Mouse (Mus musculus) lung, adult 2 months (tissue): ENCODE results near the gene Itga6. TPM values are rescaled to one million over a fixed set of nuclear protein-coding genes. Genes with fewer than 3 reads are reported as not detected.

Experiments
- DNase-seq: peaks from one replicate; pipeline ENCODE4 v3.0.0; 2022
- H3K4me1 ChIP-seq: fragments of 200-500 bp; 2 replicates; pipeline ENCODE4 v1.6.1; 2011; ENCODE audit warnings: low read length; ENCODE audit not compliant: control insufficient read depth, insufficient read depth
- H3K4me3 ChIP-seq: fragments of 200-500 bp; replicated peaks from 2 replicates; pipeline ENCODE3; 2011; ENCODE audit warnings: low read depth, mild to moderate bottlenecking, control low read depth, low read length; ENCODE audit errors: extremely low read depth
- CTCF ChIP-seq: fragments of 200-500 bp; IDR thresholded peaks from 2 replicates; pipeline ENCODE4 v1.5.1; 2011; ENCODE audit warnings: mild to moderate bottlenecking, low read length, control low read depth; ENCODE audit not compliant: insufficient read depth
- POLR2A ChIP-seq: fragments of 200-500 bp; IDR thresholded peaks from 2 replicates; pipeline ENCODE4 v1.6.1; 2011; ENCODE audit warnings: low read depth, mild to moderate bottlenecking, control low read depth, low read length, borderline replicate concordance; ENCODE audit errors: extremely low read depth
- WGBS: fragments of 180-500 bp; shearing (Covaris S2); methylation state at CpG from one replicate; pipeline ENCODE4 v1.1.7; 2018; 5-methylcytosine and 5-hydroxymethylcytosine counted together
- polyA plus RNA-seq: library from polyadenylated mRNA; depleted of rRNA; stranded (reverse); fragments of >200 nt; gene quantifications from 2 replicates; pipeline ENCODE4 v1.2.3, GENCODE M21; 2012

Itga6 gene
- polyA plus RNA-seq, 1 experiment: 45.2 TPM

DNA sequence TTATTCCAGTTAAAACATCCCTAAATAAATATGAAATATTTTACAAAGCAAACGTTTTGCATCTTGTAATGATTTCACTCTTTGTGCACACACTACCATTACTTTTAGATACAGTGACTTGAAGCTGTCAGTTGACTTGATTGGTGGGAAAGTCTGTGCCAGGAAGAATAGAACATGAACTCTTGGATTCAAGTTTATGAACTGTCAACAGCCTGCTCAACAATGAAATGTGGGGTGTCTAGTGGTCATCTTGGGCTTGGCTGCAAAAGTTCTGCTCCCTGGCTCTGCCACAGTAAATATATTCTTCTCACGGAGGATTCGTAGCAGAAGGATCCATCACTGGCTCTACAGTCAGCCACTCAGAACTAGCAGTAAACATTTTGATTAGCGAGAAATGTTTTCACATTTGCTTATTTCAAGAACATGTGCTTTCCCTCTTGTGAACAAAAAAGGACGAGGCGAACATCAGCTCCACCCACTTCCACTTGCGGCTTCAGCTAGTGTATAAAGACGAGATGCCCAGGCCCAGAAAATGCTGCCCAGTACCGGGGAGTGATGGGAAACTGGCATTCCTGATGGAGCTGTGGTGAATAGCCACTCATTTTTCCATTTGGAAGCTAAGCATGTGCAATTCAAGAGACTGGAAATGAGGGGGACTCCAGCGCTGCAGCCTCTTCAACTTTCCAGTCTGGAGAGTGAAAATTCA is 29.0 kb downstream of the Itga6 start:
- H3K4me3 ChIP-seq: no peak overlapping the region
- peaks cover 3% of the 10 kb centered on the region; the same call in 1 of the 2 replicates for H3K4me1 ChIP-seq
- no peak for DNase-seq
- TF ChIP-seq CTCF (no peak), POLR2A (no peak)
- WGBS: 48% methylated on average over 10 of the region's 10 CpGs

GRCm38 (mm10) chr2:71775201-71775611 is 29.8 kb downstream of the Itga6 start:
- no peak for DNase-seq
- no peak for TF ChIP-seq CTCF
- no peak for TF ChIP-seq POLR2A
- no peak overlapping the region for H3K4me3 ChIP-seq
- peaks cover 3% of the 10 kb centered on the region; the same call in 1 of the 2 replicates for H3K4me1 ChIP-seq
- 75% methylated on average over 9 of the region's 9 CpGs for WGBS

DNA sequence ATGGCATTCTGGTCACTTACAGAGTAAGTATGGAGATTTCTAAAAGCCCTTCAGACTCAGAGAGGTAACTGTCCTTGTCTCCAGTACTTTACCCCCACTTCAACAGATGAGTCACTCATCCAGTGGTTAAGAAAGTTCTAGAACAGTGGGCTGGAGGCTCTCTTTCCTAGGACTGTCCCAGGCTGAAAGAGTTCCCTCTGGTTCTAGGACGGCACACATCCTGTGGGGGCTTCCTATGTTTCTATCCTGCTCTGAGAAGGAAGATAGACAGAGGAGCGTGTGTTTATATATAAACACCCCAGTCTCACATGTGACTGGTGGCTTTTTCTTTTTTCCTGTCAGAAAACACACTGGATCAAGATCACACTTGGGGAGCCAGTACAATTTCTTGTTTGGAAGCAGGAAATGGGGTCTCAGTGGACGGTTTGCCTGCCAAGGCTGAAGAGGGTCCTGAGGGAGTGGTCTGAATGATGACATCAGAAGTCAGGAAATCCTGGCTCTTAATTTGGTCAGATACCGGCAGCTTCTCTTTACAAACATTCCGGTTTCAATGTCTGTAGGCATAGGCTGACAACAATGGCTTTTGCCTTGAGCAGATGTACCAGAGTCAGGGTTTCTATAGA is 34.0 kb downstream of the Itga6 start:
- TF ChIP-seq CTCF: no peak
- no peak for TF ChIP-seq POLR2A
- 37% methylated on average over 5 of the region's 5 CpGs for WGBS
- Histone ChIP-seq H3K4me3 (no peak overlapping the region), H3K4me1 (no peaks in the 10 kb centered on the region)
- no peak for DNase-seq

DNA sequence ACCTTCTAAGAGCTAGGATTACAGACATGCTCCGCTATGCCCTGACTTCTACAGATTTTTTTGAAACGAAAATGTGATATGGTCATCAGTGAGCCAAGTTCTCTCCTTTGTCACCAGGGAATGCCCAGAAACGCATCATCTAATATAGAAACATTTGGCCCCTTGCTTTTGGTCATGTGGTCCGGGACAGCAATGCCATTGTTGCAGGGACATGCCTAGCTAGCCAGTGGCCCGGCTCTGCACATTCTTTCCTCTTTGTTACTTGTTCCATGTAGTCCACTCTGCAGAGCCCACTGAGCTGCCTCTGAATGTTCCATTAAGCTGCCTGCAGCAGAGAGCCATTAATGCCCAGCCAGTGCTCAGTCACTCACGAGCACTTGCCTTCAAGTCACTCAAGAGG is 34.6 kb downstream of the Itga6 start:
- 60% methylated on average over 6 of the region's 6 CpGs for WGBS
- no peak for DNase-seq
- TF ChIP-seq CTCF (no peak), POLR2A (no peak)
- Histone ChIP-seq H3K4me3 (no peak overlapping the region), H3K4me1 (no peaks in the 10 kb centered on the region)

- Histone ChIP-seq H3K4me3 (no peak overlapping the region), H3K4me1 (peaks cover 5% of the 10 kb centered on the region; the same call in 1 of the 2 replicates)
- DNase-seq: no peak
- WGBS: 68% methylated on average over 3 of the region's 3 CpGs
- no peak for TF ChIP-seq POLR2A
- TF ChIP-seq CTCF: no peak
These were observed 39.8 kb downstream of the Itga6 start for GRCm38 (mm10) chr2:71785260-71785659.

- Histone ChIP-seq H3K4me1 (peaks cover 5% of the 10 kb centered on the region; the same call in 1 of the 2 replicates), H3K4me3 (no peak overlapping the region)
- no peak for TF ChIP-seq CTCF
- no peak for TF ChIP-seq POLR2A
- DNase-seq: no peak
- 29% methylated on average over 5 of the region's 5 CpGs for WGBS
These were observed 40.6 kb downstream of the Itga6 start for GRCm38 (mm10) chr2:71786060-71786459.

- peak; percentile 63 for DNase-seq
- TF ChIP-seq POLR2A (peak; percentile 80; the same call in 1 of the 2 replicates), CTCF (no peak)
- WGBS: 3% methylated on average over 50 of the region's 61 CpGs
- peak overlapping the region; percentile 81 for H3K4me3 ChIP-seq
- H3K4me1 ChIP-seq: peaks cover 5% of the 10 kb centered on the region; the same call in 1 of the 2 replicates
These were observed 41.3 kb downstream of the Itga6 start for GRCm38 (mm10) chr2:71786591-71787155.

- H3K4me1 ChIP-seq: peaks cover 5% of the 10 kb centered on the region; the same call in 1 of the 2 replicates
- peak overlapping the region; percentile 81 for H3K4me3 ChIP-seq
- DNase-seq: peak; percentile 74
- TF ChIP-seq POLR2A: no peak
- no peak for TF ChIP-seq CTCF
- WGBS: under 1% methylated on average over 40 of the region's 40 CpGs
These were observed 41.8 kb downstream of the Itga6 start for GRCm38 (mm10) chr2:71787156-71787590.

- H3K4me3 ChIP-seq: peak overlapping the region; percentile 81
- TF ChIP-seq POLR2A (0 out of 2 replicates have a peak, but pooled peaks have one; percentile 11), CTCF (no peak; the same call in 1 of the 2 replicates)
- H3K4me1 ChIP-seq: peaks cover 5% of the 10 kb centered on the region; the same call in 1 of the 2 replicates
- no peak for DNase-seq
- 8% methylated on average over 32 of the region's 32 CpGs for WGBS
These were observed 42.4 kb downstream of the Itga6 start for GRCm38 (mm10) chr2:71787591-71788460.
